Mouse (Mus musculus): ENCODE measurements around the gene C1qtnf2. TPM values are rescaled to one million over a fixed set of nuclear protein-coding genes. Genes with fewer than 3 reads are reported as not detected.

The C1qtnf2 gene
- polyA plus RNA-seq (2015; fragmentation: Nextera tagmentation; extraction: Ambion mirVana) = 17.8 and 20.8 TPM in 2 replicates

DNA sequence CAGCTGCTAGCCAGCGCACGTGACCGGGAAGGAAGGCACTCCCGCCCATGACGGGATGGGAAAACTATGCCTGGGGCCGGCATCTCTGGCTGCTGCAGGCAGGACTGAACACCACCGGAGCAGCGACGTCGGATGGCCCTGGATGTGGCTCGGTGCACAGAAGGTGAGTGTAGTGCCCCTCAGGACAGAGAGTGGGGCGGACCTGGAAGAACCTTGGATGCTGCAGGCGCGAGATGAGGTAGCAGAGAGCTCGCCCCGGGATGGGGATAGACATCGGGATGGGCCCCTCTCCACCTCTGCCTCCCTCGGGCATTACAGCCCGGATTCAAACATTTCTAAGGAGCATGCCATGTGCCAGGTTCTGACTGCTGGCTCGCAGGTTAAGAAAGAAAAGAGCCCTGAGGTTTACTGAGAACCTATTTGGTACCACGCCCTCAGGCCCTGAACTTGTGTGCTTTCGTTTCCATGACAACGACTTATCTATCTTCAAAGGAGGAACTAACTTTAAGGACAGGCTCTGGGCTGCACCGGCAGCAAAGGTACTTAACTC is at the start of gene C1qtnf2:
TSS of gene C1qtnf2 (plus strand) at position 52 of the 550 bp plus-strand sequence.
- peak within 1 kb of the TSS; percentile 57 for H3K4me2 ChIP-seq (replicated peaks; ENCODE audit: low read depth, low read length)
- peaks cover 20% of the 10 kb centered on the region for H3K4me1 ChIP-seq (ENCODE audit: insufficient read depth, low read length)
- H3K9ac ChIP-seq (replicated peaks; ENCODE audit: low read length) = peak within 1 kb of the TSS; percentile 53
- H3K4me3 ChIP-seq (ENCODE audit: low read length) = peak within 1 kb of the TSS; percentile 41
- 6% methylated on average over 24 of the region's 24 CpGs for WGBS
- no peaks in the 10 kb centered on the region for H3K9me3 ChIP-seq (ENCODE audit: low read length)
- H3K36me3 ChIP-seq (ENCODE audit: insufficient read depth, low read length) = no peaks in the 10 kb centered on the region
- no peaks in the 10 kb centered on the region for H3K27me3 ChIP-seq (ENCODE audit: insufficient read depth, low read length)
- ATAC-seq (ENCODE audit: low FRiP score, low TSS enrichment) = peak; percentile 44
- H3K27ac ChIP-seq (ENCODE audit: low read length) = no peak within 1 kb of the TSS

DNA sequence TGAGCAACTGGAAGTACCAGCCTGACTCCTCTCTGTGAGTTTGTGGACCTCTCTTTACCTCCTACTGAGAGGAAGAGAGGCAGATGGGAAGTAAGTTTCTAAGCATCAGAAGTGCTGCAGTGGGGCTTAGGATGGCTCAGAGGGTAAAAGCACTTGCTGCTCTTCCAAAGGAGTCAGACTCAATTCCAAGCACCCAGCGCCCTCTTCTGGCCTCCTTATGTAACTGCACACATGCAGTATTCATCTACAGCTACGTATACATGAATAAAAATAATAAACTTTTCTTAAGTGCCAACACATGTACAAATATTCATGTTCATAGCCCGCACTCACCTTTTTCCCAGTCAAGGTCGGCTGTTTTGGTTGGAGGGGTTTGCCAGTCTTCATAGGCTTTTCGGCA is 49.7 kb upstream of the C1qtnf2 start:
- no peak overlapping the region for H3K9ac ChIP-seq (replicated peaks; ENCODE audit: low read length)
- H3K4me3 ChIP-seq (ENCODE audit: low read length) = no peak overlapping the region
- no peaks in the 10 kb centered on the region for H3K9me3 ChIP-seq (ENCODE audit: low read length)
- H3K36me3 ChIP-seq (ENCODE audit: insufficient read depth, low read length) = peaks cover 19% of the 10 kb centered on the region; the same call in 1 of the 2 replicates
- 77% methylated on average over 5 of the region's 5 CpGs for WGBS
- H3K4me1 ChIP-seq (ENCODE audit: insufficient read depth, low read length) = 0 out of 2 replicates have a peak, but pooled peaks cover 6% of the 10 kb centered on the region
- ATAC-seq (ENCODE audit: low FRiP score, low TSS enrichment) = no peak
- H3K4me2 ChIP-seq (replicated peaks; ENCODE audit: low read depth, low read length) = no peak overlapping the region
- no peak overlapping the region for H3K27ac ChIP-seq (ENCODE audit: low read length)
- H3K27me3 ChIP-seq (ENCODE audit: insufficient read depth, low read length) = no peaks in the 10 kb centered on the region

DNA sequence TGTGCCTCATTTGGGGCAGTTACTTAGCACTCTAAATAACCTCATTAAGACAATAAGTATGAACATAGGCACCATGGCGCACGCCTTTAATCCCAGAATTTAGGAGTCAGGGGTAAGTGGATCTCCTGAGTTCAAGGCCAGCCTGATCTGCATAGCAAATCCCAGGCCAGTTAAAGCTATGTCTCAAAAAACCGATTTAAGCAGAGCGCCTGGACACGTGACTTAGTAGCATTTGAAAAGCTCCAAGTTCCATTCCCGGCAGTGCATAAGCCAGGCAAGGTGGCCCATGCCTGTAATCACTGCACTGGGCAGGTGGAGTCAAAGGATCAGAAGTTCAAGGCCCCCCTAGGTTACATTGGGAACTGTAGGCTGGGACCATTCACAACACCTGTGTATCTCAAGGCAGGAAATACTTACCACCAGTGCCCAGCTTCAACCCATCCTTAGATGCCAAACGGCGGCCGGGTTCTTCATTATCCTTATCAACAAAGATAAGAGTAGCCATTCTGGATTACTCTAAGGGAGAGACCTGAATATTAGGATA is 48.8 kb upstream of the C1qtnf2 start:
- Histone ChIP-seq H3K4me1 (ENCODE audit: insufficient read depth, low read length) (0 out of 2 replicates have a peak, but pooled peaks cover 6% of the 10 kb centered on the region), H3K36me3 (ENCODE audit: insufficient read depth, low read length) (peaks cover 19% of the 10 kb centered on the region; the same call in 1 of the 2 replicates), H3K4me2 (replicated peaks; ENCODE audit: low read depth, low read length) (peak overlapping the region; percentile 57), H3K27me3 (ENCODE audit: insufficient read depth, low read length) (no peaks in the 10 kb centered on the region), H3K9ac (replicated peaks; ENCODE audit: low read length) (no peak overlapping the region), H3K9me3 (ENCODE audit: low read length) (no peaks in the 10 kb centered on the region), H3K27ac (ENCODE audit: low read length) (no peak overlapping the region), H3K4me3 (ENCODE audit: low read length) (peak overlapping the region; percentile 64)
- WGBS = 91% methylated on average over 9 of the region's 9 CpGs
- ATAC-seq (ENCODE audit: low FRiP score, low TSS enrichment) = 0 out of 2 replicates have a peak, but pooled peaks have one; percentile 17

DNA sequence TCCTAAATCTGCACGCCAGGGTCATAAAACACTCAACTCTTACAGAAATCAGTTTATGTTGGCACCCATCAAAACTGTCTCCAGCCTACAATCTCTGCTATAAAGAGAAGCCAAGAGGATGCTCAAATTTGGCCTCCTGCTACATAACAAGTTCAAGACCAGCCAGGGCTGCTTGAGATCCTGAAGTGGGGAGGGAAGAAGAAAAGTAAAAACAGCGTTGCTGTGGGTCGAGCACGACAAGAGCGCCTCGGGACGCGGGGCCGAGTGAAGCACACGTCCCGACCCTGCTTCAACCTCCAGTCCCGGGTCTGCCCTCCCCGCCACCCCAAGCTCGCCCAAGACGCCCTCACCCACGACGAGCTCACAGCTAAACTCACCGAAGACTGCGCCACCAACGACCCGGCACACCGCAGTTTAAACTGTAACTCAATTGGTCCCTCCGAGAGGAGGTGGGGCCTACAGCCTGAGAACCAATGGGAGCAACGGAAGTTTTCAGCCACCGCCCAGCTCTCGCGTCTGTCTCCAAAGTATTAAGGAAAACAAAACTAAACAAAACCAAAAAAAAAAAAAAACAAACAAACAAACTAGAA is 48.2 kb upstream of the C1qtnf2 start, which contains the start of gene Pttg1:
TSS of gene Pttg1 (minus strand) at position 428 of the 590 bp plus-strand sequence.
- ATAC-seq (ENCODE audit: low FRiP score, low TSS enrichment) = peak; percentile 99
- H3K4me2 ChIP-seq (replicated peaks; ENCODE audit: low read depth, low read length) = peak within 1 kb of the TSS; percentile 57
- WGBS = 3% methylated on average over 27 of the region's 27 CpGs

DNA sequence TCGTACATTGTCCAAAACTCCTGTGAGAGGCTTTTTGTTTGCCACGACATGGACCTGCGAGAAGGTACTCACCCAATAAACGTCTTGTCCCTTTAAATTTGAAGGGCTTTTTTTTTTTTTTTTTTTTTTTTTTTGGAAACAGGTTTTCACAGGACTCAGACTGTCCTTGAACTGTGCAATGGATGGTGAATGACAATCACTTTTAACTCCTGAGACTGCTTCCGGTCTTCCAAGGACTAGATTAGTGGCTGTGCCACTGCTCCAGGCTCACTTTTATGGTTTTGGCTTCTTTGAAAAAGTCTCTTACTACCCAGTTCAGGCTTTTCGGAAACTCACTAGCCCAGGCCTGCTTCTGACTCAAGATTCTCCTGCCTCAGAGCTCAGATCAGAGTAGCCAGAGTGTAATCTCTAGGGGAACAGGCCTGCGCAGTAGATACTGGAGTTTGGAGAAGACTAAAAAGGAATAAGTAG is 47.6 kb upstream of the C1qtnf2 start:
- Histone ChIP-seq H3K36me3 (ENCODE audit: insufficient read depth, low read length) (peaks cover 14% of the 10 kb centered on the region; the same call in 1 of the 2 replicates), H3K27me3 (ENCODE audit: insufficient read depth, low read length) (no peaks in the 10 kb centered on the region), H3K27ac (ENCODE audit: low read length) (peak overlapping the region; percentile 79), H3K4me1 (ENCODE audit: insufficient read depth, low read length) (0 out of 2 replicates have a peak, but pooled peaks cover 6% of the 10 kb centered on the region), H3K9me3 (ENCODE audit: low read length) (no peaks in the 10 kb centered on the region), H3K4me3 (ENCODE audit: low read length) (peak overlapping the region; percentile 64), H3K9ac (replicated peaks; ENCODE audit: low read length) (peak overlapping the region; percentile 74), H3K4me2 (replicated peaks; ENCODE audit: low read depth, low read length) (peak overlapping the region; percentile 57)
- 16% methylated on average over 7 of the region's 7 CpGs for WGBS
- ATAC-seq (ENCODE audit: low FRiP score, low TSS enrichment) = peak; percentile 64

More for the DNA sequence above, 48.2 kb upstream of the C1qtnf2 start, which contains the start of gene Pttg1:
- H3K4me1 ChIP-seq (ENCODE audit: insufficient read depth, low read length) = 0 out of 2 replicates have a peak, but pooled peaks cover 6% of the 10 kb centered on the region
- no peaks in the 10 kb centered on the region for H3K27me3 ChIP-seq (ENCODE audit: insufficient read depth, low read length)
- H3K9me3 ChIP-seq (ENCODE audit: low read length) = no peaks in the 10 kb centered on the region
- H3K9ac ChIP-seq (replicated peaks; ENCODE audit: low read length) = peak within 1 kb of the TSS; percentile 74
- peak within 1 kb of the TSS; percentile 79 for H3K27ac ChIP-seq (ENCODE audit: low read length)
- peaks cover 15% of the 10 kb centered on the region; the same call in 1 of the 2 replicates for H3K36me3 ChIP-seq (ENCODE audit: insufficient read depth, low read length)
- peak within 1 kb of the TSS; percentile 64 for H3K4me3 ChIP-seq (ENCODE audit: low read length)

DNA sequence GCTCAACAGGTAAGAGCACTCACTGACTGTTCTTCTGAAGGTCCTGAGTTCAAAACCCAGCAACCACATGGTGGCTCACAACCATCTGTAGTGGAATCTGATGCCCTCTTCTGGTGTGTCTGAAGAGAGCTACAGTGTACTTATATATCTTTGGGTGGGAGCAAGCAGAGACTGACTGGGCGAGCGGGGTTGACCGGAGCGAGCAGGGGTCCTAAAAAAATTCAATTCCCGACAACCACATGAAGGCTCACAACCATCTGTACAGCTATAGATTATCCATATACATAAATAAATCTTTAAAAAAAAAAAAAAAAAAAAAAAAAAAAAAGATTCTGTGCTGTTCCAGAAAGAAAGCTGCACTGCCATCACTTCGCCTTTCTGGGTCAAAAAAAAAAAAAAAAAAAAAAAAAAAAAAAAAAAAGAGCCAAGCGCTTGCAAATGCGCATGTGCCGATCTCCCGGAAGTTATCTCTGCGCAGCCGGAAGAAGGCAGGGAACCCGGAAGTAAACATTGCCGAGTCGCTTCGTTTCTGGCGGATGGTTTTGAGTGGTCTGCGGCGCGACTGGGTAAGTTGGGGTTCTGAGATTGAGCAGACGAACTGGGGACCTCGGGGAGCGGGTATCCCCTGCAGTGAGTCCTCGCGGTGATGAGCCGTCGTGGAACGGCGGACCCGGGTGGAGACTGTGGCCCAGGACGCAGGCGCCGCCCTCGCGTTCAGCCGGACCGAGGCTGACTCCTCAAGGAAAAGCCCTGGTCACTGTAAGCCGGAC is 40.6 kb upstream of the C1qtnf2 start, which contains the start of gene Slu7:
TSS of gene Slu7 (plus strand) at position 491 of the 770 bp plus-strand sequence.
- no peak within 1 kb of the TSS for H3K27ac ChIP-seq (ENCODE audit: low read length)
- no peaks in the 10 kb centered on the region for H3K27me3 ChIP-seq (ENCODE audit: insufficient read depth, low read length)
- H3K9ac ChIP-seq (replicated peaks; ENCODE audit: low read length) = peak within 1 kb of the TSS; percentile 76
- 8% methylated on average over 38 of the region's 38 CpGs for WGBS
- peaks cover 13% of the 10 kb centered on the region for H3K4me1 ChIP-seq (ENCODE audit: insufficient read depth, low read length)
- peak; percentile 89 for ATAC-seq (ENCODE audit: low FRiP score, low TSS enrichment)
- H3K4me3 ChIP-seq (ENCODE audit: low read length) = peak within 1 kb of the TSS; percentile 57
- no peaks in the 10 kb centered on the region for H3K9me3 ChIP-seq (ENCODE audit: low read length)
- H3K4me2 ChIP-seq (replicated peaks; ENCODE audit: low read depth, low read length) = peak within 1 kb of the TSS; percentile 70
- peaks cover 7% of the 10 kb centered on the region for H3K36me3 ChIP-seq (ENCODE audit: insufficient read depth, low read length)

DNA sequence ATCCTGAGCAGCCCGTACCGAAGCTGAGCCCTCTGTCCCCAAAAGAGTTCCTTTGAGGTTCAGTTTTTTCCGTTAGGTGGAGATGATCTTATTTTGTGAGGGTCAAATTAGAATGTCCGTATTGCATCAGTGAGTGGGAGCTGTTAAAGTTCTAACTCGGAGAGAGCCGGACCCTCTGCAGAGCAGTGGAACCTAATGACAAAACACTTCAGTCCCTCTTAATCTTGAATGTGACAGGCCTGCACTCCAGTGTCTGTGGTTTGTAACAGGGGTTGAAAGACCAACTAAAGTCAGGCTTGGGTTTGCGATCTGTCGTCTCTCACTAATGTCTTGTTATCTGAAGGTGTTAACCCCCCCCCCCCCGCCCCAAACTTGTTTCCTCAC is 40.1 kb upstream of the C1qtnf2 start:
- Histone ChIP-seq H3K9me3 (ENCODE audit: low read length) (no peaks in the 10 kb centered on the region), H3K4me3 (ENCODE audit: low read length) (peak overlapping the region; percentile 57), H3K4me2 (replicated peaks; ENCODE audit: low read depth, low read length) (peak overlapping the region; percentile 70), H3K9ac (replicated peaks; ENCODE audit: low read length) (peak overlapping the region; percentile 76), H3K27me3 (ENCODE audit: insufficient read depth, low read length) (no peaks in the 10 kb centered on the region), H3K36me3 (ENCODE audit: insufficient read depth, low read length) (peaks cover 13% of the 10 kb centered on the region), H3K4me1 (ENCODE audit: insufficient read depth, low read length) (peaks cover 13% of the 10 kb centered on the region), H3K27ac (ENCODE audit: low read length) (no peak overlapping the region)
- peak; percentile 47; the same call in 1 of the 2 replicates for ATAC-seq (ENCODE audit: low FRiP score, low TSS enrichment)
- 2% methylated on average over 9 of the region's 9 CpGs for WGBS

DNA sequence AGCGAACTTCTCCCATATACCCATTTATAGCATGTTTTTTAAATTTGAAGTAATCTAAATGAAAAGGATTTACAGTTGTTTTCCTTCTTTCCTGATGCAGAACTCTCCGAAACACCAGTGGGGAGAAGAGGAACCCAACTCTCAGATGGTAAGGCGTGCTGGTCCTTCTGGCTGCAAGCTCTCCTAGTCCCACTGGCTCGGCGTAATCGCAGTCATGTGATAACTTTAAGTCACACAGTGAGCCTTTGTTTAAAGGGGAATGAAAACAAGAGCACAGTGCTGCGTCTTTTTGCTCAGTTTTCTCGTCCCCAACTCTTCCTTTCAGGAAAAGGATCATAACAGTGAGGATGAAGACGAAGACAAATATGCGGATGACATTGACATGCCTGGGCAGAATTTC is 33.0 kb upstream of the C1qtnf2 start:
- no peak overlapping the region for H3K9ac ChIP-seq (replicated peaks; ENCODE audit: low read length)

DNA sequence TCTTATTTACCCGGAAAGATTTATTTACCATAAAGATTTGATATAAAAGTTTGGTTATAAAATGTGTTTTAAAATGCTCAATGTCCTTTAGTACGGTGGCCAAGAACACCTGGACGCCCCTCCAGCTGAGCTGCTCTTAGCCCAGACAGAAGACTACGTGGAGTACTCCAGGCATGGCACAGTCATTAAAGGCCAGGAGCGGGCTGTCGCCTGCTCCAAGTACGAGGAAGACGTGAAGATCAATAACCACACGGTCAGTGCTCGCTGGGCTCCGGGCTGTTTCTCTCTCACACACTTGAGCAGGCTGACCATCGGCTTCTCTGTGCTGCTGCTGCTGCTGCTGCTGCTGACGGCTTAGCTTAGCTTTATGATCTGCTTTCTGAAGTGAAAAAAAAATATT is 30.9 kb upstream of the C1qtnf2 start:
- Histone ChIP-seq H3K4me1 (ENCODE audit: insufficient read depth, low read length) (no peaks in the 10 kb centered on the region), H3K4me2 (replicated peaks; ENCODE audit: low read depth, low read length) (no peak overlapping the region), H3K9ac (replicated peaks; ENCODE audit: low read length) (no peak overlapping the region), H3K27ac (ENCODE audit: low read length) (no peak overlapping the region), H3K4me3 (ENCODE audit: low read length) (no peak overlapping the region), H3K36me3 (ENCODE audit: insufficient read depth, low read length) (peaks cover 88% of the 10 kb centered on the region), H3K9me3 (ENCODE audit: low read length) (no peaks in the 10 kb centered on the region), H3K27me3 (ENCODE audit: insufficient read depth, low read length) (no peaks in the 10 kb centered on the region)
- 95% methylated on average over 13 of the region's 13 CpGs for WGBS
- ATAC-seq (ENCODE audit: low FRiP score, low TSS enrichment) = no peak

More for the DNA sequence above, 33.0 kb upstream of the C1qtnf2 start:
- 92% methylated on average over 10 of the region's 10 CpGs for WGBS
- no peak overlapping the region for H3K4me2 ChIP-seq (replicated peaks; ENCODE audit: low read depth, low read length)
- H3K9me3 ChIP-seq (ENCODE audit: low read length) = no peaks in the 10 kb centered on the region
- H3K36me3 ChIP-seq (ENCODE audit: insufficient read depth, low read length) = peaks cover 81% of the 10 kb centered on the region
- no peak overlapping the region for H3K27ac ChIP-seq (ENCODE audit: low read length)
- no peaks in the 10 kb centered on the region for H3K4me1 ChIP-seq (ENCODE audit: insufficient read depth, low read length)
- H3K27me3 ChIP-seq (ENCODE audit: insufficient read depth, low read length) = no peaks in the 10 kb centered on the region
- no peak for ATAC-seq (ENCODE audit: low FRiP score, low TSS enrichment)
- H3K4me3 ChIP-seq (ENCODE audit: low read length) = no peak overlapping the region
